Mouse (Mus musculus) forebrain, embryonic 12.5 days (tissue): ENCODE measurements at regions not wholly inside any gene's neighbourhood (a gene's known extent, or its start where the extent isn't known, plus 50 kb on each side); places are given as distances from the start of the nearest gene placed in this dataset.

ENCODE experiments used
- ATAC-seq: fragments of 200-750 bp; cut with Nextera tagmentation; 2 replicates; pipeline ENCODE4 v1.8.0; 2017; ENCODE audit warnings: moderate TSS enrichment; ENCODE audit not compliant: low FRiP score
- H3K27ac ChIP-seq: fragments of 300-500 bp; sonication (generic); 2 replicates; pipeline ENCODE4 v1.5.1; 2016; ENCODE audit warnings: mild to moderate bottlenecking
- H3K27me3 ChIP-seq: fragments of 300-500 bp; sonication (generic); 2 replicates; pipeline ENCODE4 v1.6.1; 2016; ENCODE audit warnings: mild to moderate bottlenecking
- H3K36me3 ChIP-seq: fragments of 300-500 bp; sonication (generic); replicated peaks from 2 replicates; pipeline ENCODE4 v1.6.1; 2016; ENCODE audit warnings: mild to moderate bottlenecking
- H3K4me1 ChIP-seq: fragments of 300-500 bp; sonication (generic); 2 replicates; pipeline ENCODE4 v1.6.1; 2016
- H3K4me2 ChIP-seq: fragments of 300-500 bp; sonication (generic); 2 replicates; pipeline ENCODE4 v1.6.1; 2016; ENCODE audit warnings: mild to moderate bottlenecking, moderate library complexity
- H3K4me3 ChIP-seq: fragments of 300-500 bp; sonication (generic); replicated peaks from 2 replicates; pipeline ENCODE4 v1.5.1; 2016; ENCODE audit warnings: mild to moderate bottlenecking
- H3K9ac ChIP-seq: fragments of 300-500 bp; sonication (generic); 2 replicates; pipeline ENCODE4 v1.6.1; 2016; ENCODE audit warnings: mild to moderate bottlenecking
- H3K9me3 ChIP-seq: fragments of 300-500 bp; sonication (generic); 2 replicates; pipeline ENCODE4 v1.6.1; 2016
- WGBS: fragments of 180-500 bp; shearing (Covaris S2); methylation state at CpG from one replicate; pipeline ENCODE4 v1.1.7; 2016; 5-methylcytosine and 5-hydroxymethylcytosine counted together

GRCm38 (mm10) chr10:84093919-84094318 lies 346.5 kb downstream of the Nuak1 start:
- Histone ChIP-seq H3K9me3 (no peaks in the 10 kb centered on the region), H3K4me2 (no peak overlapping the region), H3K27ac (no peak overlapping the region), H3K9ac (no peak overlapping the region), H3K4me3 (no peak overlapping the region), H3K27me3 (0 out of 2 replicates have a peak, but pooled peaks cover 4% of the 10 kb centered on the region), H3K4me1 (no peaks in the 10 kb centered on the region), H3K36me3 (no peaks in the 10 kb centered on the region)
- WGBS = 85% methylated on average over 4 of the region's 4 CpGs
- no peak for ATAC-seq

GRCm38 (mm10) chr10:84097196-84097595 lies 343.2 kb downstream of the Nuak1 start:
- Histone ChIP-seq H3K36me3 (no peaks in the 10 kb centered on the region), H3K27me3 (0 out of 2 replicates have a peak, but pooled peaks cover 4% of the 10 kb centered on the region), H3K9ac (no peak overlapping the region), H3K27ac (no peak overlapping the region), H3K4me2 (no peak overlapping the region), H3K4me1 (no peaks in the 10 kb centered on the region), H3K4me3 (no peak overlapping the region), H3K9me3 (no peaks in the 10 kb centered on the region)
- WGBS = 37% methylated on average over 5 of the region's 5 CpGs
- ATAC-seq = no peak

GRCm38 (mm10) chr10:84103985-84104384 lies 336.4 kb downstream of the Nuak1 start:
- no peak overlapping the region for H3K4me2 ChIP-seq
- no peak overlapping the region for H3K27ac ChIP-seq
- no peak overlapping the region for H3K4me3 ChIP-seq
- H3K9me3 ChIP-seq = no peaks in the 10 kb centered on the region
- H3K27me3 ChIP-seq = no peaks in the 10 kb centered on the region
- ATAC-seq = no peak
- no peaks in the 10 kb centered on the region for H3K4me1 ChIP-seq
- no peak overlapping the region for H3K9ac ChIP-seq
- H3K36me3 ChIP-seq = no peaks in the 10 kb centered on the region
- 69% methylated on average over 7 of the region's 7 CpGs for WGBS

GRCm38 (mm10) chr10:84104556-84104955 lies 335.8 kb downstream of the Nuak1 start:
- no peaks in the 10 kb centered on the region for H3K4me1 ChIP-seq
- no peaks in the 10 kb centered on the region for H3K9me3 ChIP-seq
- H3K4me3 ChIP-seq = no peak overlapping the region
- no peak overlapping the region for H3K4me2 ChIP-seq
- no peak for ATAC-seq
- no peak overlapping the region for H3K9ac ChIP-seq
- H3K27ac ChIP-seq = no peak overlapping the region
- 81% methylated on average over 6 of the region's 6 CpGs for WGBS
- H3K27me3 ChIP-seq = no peaks in the 10 kb centered on the region
- H3K36me3 ChIP-seq = no peaks in the 10 kb centered on the region

GRCm38 (mm10) chr10:84109680-84110371 lies 330.6 kb downstream of the Nuak1 start:
- Histone ChIP-seq H3K36me3 (no peaks in the 10 kb centered on the region), H3K27me3 (no peaks in the 10 kb centered on the region), H3K27ac (no peak overlapping the region), H3K4me1 (peaks cover 11% of the 10 kb centered on the region), H3K9me3 (no peaks in the 10 kb centered on the region), H3K9ac (no peak overlapping the region), H3K4me2 (no peak overlapping the region), H3K4me3 (no peak overlapping the region)
- ATAC-seq = no peak
- WGBS = 40% methylated on average over 7 of the region's 7 CpGs

- Histone ChIP-seq H3K4me2 (no peak overlapping the region), H3K27me3 (no peaks in the 10 kb centered on the region), H3K9me3 (no peaks in the 10 kb centered on the region), H3K4me3 (no peak overlapping the region), H3K4me1 (peaks cover 11% of the 10 kb centered on the region), H3K27ac (no peak overlapping the region), H3K36me3 (no peaks in the 10 kb centered on the region), H3K9ac (no peak overlapping the region)
- 44% methylated on average over 4 of the region's 4 CpGs for WGBS
- no peak for ATAC-seq
Observed at GRCm38 (mm10) chr10:84110372-84110985, 329.9 kb downstream of the Nuak1 start.

- ATAC-seq = no peak
- H3K36me3 ChIP-seq = no peaks in the 10 kb centered on the region
- H3K9me3 ChIP-seq = no peaks in the 10 kb centered on the region
- peaks cover 11% of the 10 kb centered on the region for H3K4me1 ChIP-seq
- no peaks in the 10 kb centered on the region for H3K27me3 ChIP-seq
- 22% methylated on average over 5 of the region's 5 CpGs for WGBS
- H3K27ac ChIP-seq = no peak overlapping the region
- no peak overlapping the region for H3K4me2 ChIP-seq
- H3K4me3 ChIP-seq = no peak overlapping the region
- H3K9ac ChIP-seq = no peak overlapping the region
Observed at GRCm38 (mm10) chr10:84111502-84111901, 328.9 kb downstream of the Nuak1 start.

- peaks cover 11% of the 10 kb centered on the region for H3K4me1 ChIP-seq
- no peak overlapping the region for H3K27ac ChIP-seq
- H3K27me3 ChIP-seq = no peaks in the 10 kb centered on the region
- no peak overlapping the region for H3K4me3 ChIP-seq
- 39% methylated on average over 5 of the region's 5 CpGs for WGBS
- no peak for ATAC-seq
- no peak overlapping the region for H3K4me2 ChIP-seq
- no peaks in the 10 kb centered on the region for H3K9me3 ChIP-seq
- H3K36me3 ChIP-seq = no peaks in the 10 kb centered on the region
- no peak overlapping the region for H3K9ac ChIP-seq
Observed at GRCm38 (mm10) chr10:84111909-84112308, 328.5 kb downstream of the Nuak1 start.

GRCm38 (mm10) chr10:84119952-84120550 lies 320.3 kb downstream of the Nuak1 start:
- no peak overlapping the region for H3K4me2 ChIP-seq
- no peaks in the 10 kb centered on the region for H3K4me1 ChIP-seq
- no peak overlapping the region for H3K9ac ChIP-seq
- H3K27me3 ChIP-seq = no peaks in the 10 kb centered on the region
- ATAC-seq = no peak
- no peaks in the 10 kb centered on the region for H3K36me3 ChIP-seq
- WGBS = 94% methylated on average over 8 of the region's 8 CpGs
- H3K9me3 ChIP-seq = no peaks in the 10 kb centered on the region
- no peak overlapping the region for H3K27ac ChIP-seq
- H3K4me3 ChIP-seq = no peak overlapping the region

GRCm38 (mm10) chr10:84137019-84137658 lies 303.3 kb downstream of the Nuak1 start:
- Histone ChIP-seq H3K4me2 (no peak overlapping the region), H3K4me1 (no peaks in the 10 kb centered on the region), H3K9ac (no peak overlapping the region), H3K9me3 (no peaks in the 10 kb centered on the region), H3K36me3 (no peaks in the 10 kb centered on the region), H3K4me3 (no peak overlapping the region), H3K27me3 (no peaks in the 10 kb centered on the region), H3K27ac (no peak overlapping the region)
- WGBS = 82% methylated on average over 4 of the region's 4 CpGs
- ATAC-seq = no peak

GRCm38 (mm10) chr10:84142741-84143454 lies 297.5 kb downstream of the Nuak1 start:
- 81% methylated on average over 8 of the region's 8 CpGs for WGBS
- Histone ChIP-seq H3K9me3 (no peaks in the 10 kb centered on the region), H3K4me3 (no peak overlapping the region), H3K27ac (no peak overlapping the region), H3K36me3 (no peaks in the 10 kb centered on the region), H3K9ac (no peak overlapping the region), H3K4me2 (no peak overlapping the region), H3K27me3 (no peaks in the 10 kb centered on the region), H3K4me1 (no peaks in the 10 kb centered on the region)
- ATAC-seq = no peak

- no peak for ATAC-seq
- no peaks in the 10 kb centered on the region for H3K9me3 ChIP-seq
- no peak overlapping the region for H3K27ac ChIP-seq
- H3K4me2 ChIP-seq = no peak overlapping the region
- no peak overlapping the region for H3K4me3 ChIP-seq
- no peaks in the 10 kb centered on the region for H3K4me1 ChIP-seq
- WGBS = 69% methylated on average over 5 of the region's 5 CpGs
- H3K9ac ChIP-seq = no peak overlapping the region
- H3K36me3 ChIP-seq = no peaks in the 10 kb centered on the region
- no peaks in the 10 kb centered on the region for H3K27me3 ChIP-seq
Observed at GRCm38 (mm10) chr10:84143674-84144343, 296.6 kb downstream of the Nuak1 start.
